Mouse (Mus musculus) right cerebral cortex, adult 18-20 months (tissue): ENCODE data around the gene C1qtnf1.
A peak's percentile ranks its signal among the peaks of the same experiment; 100 is the strongest.

Source experiments
- DNase-seq: peaks from one replicate; pipeline ENCODE4 v3.0.0; 2022; ENCODE audit warnings: mixed read lengths

C1qtnf1 gene

GRCm38 (mm10) chr11:118411271-118411670 is 16.7 kb upstream of the C1qtnf1 start:
- no peak for DNase-seq

GRCm38 (mm10) chr11:118412601-118413000 is 15.4 kb upstream of the C1qtnf1 start:
- no peak for DNase-seq

DNA sequence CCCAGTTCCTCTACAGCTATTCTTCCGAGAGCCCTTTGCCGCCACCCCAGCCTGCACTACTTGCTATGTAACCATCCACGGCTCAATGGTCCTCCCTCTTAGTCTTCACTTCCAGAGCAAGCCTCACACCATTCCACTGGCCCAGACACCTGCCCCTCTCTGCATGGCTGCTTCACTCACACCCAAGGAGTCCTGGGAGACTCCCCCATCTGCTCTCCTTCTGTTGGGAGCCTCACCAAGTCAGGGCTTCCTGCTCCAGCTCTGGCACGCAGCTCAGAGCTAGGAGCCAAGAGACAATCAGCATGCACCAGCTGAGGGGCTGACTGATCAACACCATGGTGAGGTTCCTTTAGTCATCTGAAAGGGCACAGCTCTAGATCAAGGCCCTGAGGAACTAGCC is 14.9 kb upstream of the C1qtnf1 start:
- peak; percentile 39 for DNase-seq

DNA sequence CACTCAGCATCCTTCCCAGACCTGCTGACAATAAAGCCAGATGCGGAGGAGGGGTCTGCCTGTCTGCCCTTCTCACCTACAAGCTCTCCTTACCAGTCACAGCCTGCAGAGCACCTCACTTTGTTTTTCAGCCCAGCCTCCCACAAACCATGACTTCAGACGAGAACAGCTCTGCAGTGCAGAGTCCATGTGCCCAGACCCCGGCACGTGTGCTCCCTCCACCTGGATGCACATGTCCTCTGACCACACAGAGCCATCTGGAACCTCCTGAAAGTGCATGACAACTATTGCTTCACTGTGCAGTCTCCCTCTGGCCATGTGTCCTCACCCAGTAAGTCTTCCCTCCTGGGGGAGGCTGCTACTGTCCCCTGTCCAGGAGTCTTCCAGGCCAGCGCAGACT is 13.7 kb upstream of the C1qtnf1 start:
- no peak for DNase-seq

DNA sequence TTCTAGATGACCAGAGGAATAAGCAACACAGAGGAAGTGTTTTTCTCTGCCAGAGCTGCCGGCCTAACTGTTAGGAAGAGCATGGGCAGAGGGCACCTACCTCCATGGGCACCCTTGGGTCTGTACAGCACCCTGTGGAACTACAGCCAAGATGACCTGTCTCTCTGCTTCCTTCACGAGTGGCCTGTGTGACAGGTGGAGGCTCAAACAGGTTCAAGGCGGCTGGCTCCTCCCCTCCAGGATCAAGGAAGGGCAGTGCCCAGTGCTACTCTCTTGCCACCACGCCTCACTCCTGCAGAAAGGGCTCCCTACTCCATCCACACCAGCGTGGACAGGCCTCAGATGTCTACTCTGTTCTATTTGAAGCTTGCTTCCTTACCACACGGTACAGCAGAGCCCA is 12.4 kb upstream of the C1qtnf1 start:
- DNase-seq = no peak

GRCm38 (mm10) chr11:118416046-118416445 is 12.0 kb upstream of the C1qtnf1 start:
- DNase-seq = no peak

- no peak for DNase-seq
Measured at GRCm38 (mm10) chr11:118417496-118417895, 10.5 kb upstream of the C1qtnf1 start.

DNA sequence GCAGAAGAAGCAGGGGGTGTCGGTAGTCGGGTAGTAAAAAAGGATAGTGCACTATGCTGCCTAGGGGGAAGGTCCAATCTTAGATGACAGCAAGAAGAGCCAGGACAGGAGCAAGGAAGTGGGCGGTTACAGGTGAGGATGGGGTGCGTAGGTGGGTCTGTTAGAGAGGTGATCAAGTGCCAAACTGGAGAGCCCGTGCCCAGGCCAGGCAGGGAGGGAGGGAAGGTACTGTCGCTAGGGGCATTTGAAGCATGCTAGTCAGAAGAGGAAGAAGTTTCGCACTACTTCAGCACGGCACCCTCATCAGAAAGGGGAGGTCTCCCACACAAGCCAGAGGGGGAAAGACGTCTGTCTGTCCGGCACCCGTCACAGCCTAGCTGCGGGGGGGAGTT is 9.6 kb upstream of the C1qtnf1 start:
- DNase-seq = no peak

- DNase-seq = peak; percentile 99
Measured at GRCm38 (mm10) chr11:118418834-118419504, 9.0 kb upstream of the C1qtnf1 start, which contains the start of gene Cant1. Gene Cant1 (minus strand): TSS chr11:118419086.

- no peak for DNase-seq
Measured at GRCm38 (mm10) chr11:118420261-118420660, 7.7 kb upstream of the C1qtnf1 start.

GRCm38 (mm10) chr11:118423266-118423971 is 4.6 kb upstream of the C1qtnf1 start:
- DNase-seq = peak; percentile 76

- no peak for DNase-seq
Measured at GRCm38 (mm10) chr11:118424621-118425335, 3.2 kb upstream of the C1qtnf1 start.

GRCm38 (mm10) chr11:118426765-118427164 is 1.2 kb upstream of the C1qtnf1 start:
- no peak for DNase-seq

- DNase-seq = no peak
Measured at GRCm38 (mm10) chr11:118427266-118427779, 680 bp upstream of the C1qtnf1 start.

DNA sequence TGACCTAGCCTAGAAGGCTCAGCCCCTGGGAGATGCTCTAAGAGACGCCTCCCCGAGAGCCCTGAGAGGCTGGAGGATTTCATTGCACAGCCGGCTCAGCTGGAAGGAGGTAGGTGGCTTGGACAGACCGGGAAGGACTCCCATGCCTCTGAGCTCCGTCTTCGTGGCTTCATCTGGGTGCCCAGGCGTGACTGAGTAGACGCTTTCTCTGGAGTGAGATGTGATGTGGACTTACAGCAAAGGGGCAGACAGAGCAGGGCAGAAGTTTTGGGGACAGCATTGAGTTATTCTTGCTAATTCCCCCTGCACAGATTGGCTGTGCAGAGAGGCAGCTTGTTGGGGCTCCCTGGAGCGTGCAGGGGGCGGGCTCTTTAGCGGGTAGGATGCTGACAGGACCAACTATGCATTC is 461 bp downstream of the C1qtnf1 start:
- no peak for DNase-seq

DNA sequence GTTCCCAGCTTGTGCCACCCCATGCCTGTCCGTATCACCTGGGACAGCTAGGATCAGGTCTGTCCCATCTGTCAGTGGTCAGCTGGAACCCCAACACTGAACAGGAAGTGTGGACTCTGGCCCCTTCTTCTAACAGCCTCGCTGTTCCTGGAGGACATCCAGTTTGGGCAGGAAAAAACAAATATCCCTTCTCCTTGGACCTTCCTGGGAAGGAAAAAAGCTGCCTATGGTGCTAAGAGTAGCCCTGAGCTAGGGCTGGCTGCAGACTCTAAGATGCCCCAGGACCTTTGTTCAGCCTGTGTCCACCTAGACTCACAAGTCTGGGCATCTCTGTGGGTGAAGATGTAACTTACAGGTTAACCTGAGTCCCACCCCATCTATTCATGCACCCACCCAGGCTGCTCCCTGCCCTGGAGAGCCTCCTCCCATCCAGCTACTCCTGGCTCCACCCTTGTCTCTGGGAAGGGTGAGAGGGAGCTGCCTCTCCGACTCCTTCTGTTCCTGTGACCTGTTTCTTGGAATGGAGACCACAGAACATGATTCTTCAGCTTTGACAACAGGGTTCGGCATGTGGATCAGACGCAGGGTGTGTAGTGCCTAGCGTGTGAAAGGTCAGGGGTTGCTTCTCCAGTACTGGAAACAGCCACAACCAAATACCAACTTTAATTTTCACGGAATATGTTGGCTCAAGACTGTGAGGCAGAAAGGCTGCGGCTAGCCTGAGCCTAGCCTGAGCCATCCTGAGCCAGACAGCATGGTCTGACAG is 1.1 kb downstream of the C1qtnf1 start:
- no peak for DNase-seq

- DNase-seq = no peak
Measured at GRCm38 (mm10) chr11:118430291-118430885, 2.4 kb downstream of the C1qtnf1 start.

GRCm38 (mm10) chr11:118431100-118431948 is 3.3 kb downstream of the C1qtnf1 start:
- DNase-seq = no peak

DNA sequence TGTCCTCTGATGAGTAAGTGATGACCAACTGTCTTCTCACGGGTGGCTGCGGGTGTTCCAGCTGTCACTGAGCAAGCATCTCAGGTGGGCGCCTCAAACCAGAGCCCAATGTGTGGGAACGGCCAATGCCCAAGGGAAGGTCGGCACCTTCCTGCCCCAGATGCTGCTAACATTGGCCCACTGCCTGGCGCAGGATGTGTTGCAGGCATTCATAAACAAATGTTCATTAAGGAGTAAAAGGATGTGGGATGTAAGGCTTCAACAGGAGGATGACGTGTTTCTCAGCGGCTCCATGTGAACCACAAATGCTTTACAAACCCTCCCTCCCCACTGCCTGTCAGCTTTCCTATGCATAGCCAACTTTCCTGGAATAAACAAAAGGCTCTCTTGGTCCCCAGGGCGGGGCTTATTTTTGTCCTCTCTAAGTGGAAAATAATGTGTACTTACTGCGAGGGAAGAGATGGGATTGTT is 5.4 kb downstream of the C1qtnf1 start:
- DNase-seq = no peak

DNA sequence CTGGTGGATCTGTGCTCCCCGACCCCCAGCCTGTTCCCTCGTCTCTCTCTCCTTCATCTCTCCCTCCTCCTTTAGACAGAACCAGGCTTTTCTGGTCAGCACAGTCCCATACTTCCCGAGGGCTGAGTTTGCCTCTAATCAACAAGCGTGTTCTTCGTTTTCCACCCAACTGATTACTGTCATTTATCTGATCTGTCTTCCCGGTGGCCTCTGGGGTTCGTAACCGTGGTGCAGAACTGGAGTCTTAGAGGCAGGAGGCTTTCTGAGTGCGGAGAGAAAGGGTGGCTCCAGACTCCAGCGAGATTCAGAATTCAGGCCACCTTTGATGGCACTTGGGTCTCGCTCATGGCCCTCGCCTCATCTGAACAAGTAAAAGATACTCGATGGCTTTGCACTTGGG is 6.1 kb downstream of the C1qtnf1 start:
- DNase-seq = no peak

DNA sequence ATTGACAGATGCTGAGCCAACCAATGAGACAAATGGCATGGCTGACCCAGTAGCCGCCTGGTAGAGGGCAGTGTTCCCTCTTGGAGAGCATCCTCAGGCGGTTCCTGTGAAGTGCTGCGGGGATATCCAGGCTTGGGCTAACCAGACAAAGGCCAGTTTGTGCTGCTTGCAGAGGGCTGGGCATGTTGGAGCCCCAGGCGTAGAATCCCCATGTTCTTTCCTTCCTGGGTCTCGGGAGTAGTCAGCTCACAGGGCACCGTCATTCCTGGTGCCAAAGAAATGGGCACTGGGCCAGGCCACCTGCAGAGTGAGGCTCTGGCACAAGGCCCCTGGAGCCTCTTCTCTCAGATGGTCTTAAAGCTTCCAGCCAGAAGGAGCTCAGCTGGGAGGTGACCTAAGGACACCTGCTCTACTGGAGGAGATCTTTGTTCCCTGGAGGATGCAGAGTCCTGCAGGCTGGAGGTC is 8.5 kb downstream of the C1qtnf1 start:
- DNase-seq = no peak
